Mouse (Mus musculus) kidney, embryonic 15.5 days (tissue): ENCODE results near the gene Myh14. TPM values are rescaled to one million over a fixed set of nuclear protein-coding genes. Genes with fewer than 3 reads are reported as not detected.

Experiments
- ATAC-seq: fragments of 200-750 bp; cut with Nextera tagmentation; replicated peaks from 2 replicates; pipeline ENCODE4 v1.8.0; 2017; ENCODE audit warnings: moderate TSS enrichment; ENCODE audit not compliant: low FRiP score
- H3K27ac ChIP-seq: fragments of 300-500 bp; sonication (generic); 2 replicates; pipeline ENCODE4 v1.5.1; 2015; ENCODE audit warnings: mild to moderate bottlenecking, inconsistent platforms
- H3K27me3 ChIP-seq: fragments of 300-500 bp; sonication (generic); 2 replicates; pipeline ENCODE4 v1.6.1; 2015; ENCODE audit warnings: inconsistent platforms
- H3K36me3 ChIP-seq: fragments of 300-500 bp; sonication (generic); 2 replicates; pipeline ENCODE4 v1.6.1; 2015; ENCODE audit warnings: inconsistent platforms
- H3K4me1 ChIP-seq: fragments of 300-500 bp; sonication (generic); 2 replicates; pipeline ENCODE4 v1.6.1; 2015; ENCODE audit warnings: inconsistent platforms
- H3K4me2 ChIP-seq: fragments of 300-500 bp; sonication (generic); 2 replicates; pipeline ENCODE4 v1.6.1; 2015; ENCODE audit warnings: moderate library complexity, mild to moderate bottlenecking, inconsistent platforms
- H3K4me3 ChIP-seq: fragments of 300-500 bp; sonication (generic); replicated peaks from 2 replicates; pipeline ENCODE4 v1.5.1; 2015; ENCODE audit warnings: mild to moderate bottlenecking, inconsistent platforms
- H3K9ac ChIP-seq: fragments of 300-500 bp; sonication (generic); 2 replicates; pipeline ENCODE4 v1.6.1; 2015; ENCODE audit warnings: mild to moderate bottlenecking, inconsistent platforms
- H3K9me3 ChIP-seq: fragments of 300-500 bp; sonication (generic); replicated peaks from 2 replicates; pipeline ENCODE4 v1.6.1; 2016; ENCODE audit warnings: inconsistent platforms
- WGBS: fragments of 180-500 bp; shearing (Covaris S2); methylation state at CpG from one replicate; pipeline ENCODE4 v1.1.7; 2015; ENCODE audit warnings: mixed read lengths; 5-methylcytosine and 5-hydroxymethylcytosine counted together
- polyA plus RNA-seq: library from polyadenylated mRNA; unstranded; fragments of >200 nt; fragmentation: Nextera tagmentation; extraction: Ambion mirVana; gene quantifications from 2 replicates; pipeline ENCODE4 v1.2.1, GENCODE M21; 2015

Myh14 gene
- polyA plus RNA-seq, 1 experiment from 2014 or later, result 2.7 TPM

- no peak overlapping the region for H3K4me3 ChIP-seq
- ATAC-seq, result no peak
Measured at GRCm38 (mm10) chr7:44626966-44627365, 43.7 kb downstream of the Myh14 start.

GRCm38 (mm10) chr7:44626068-44626385 is 44.6 kb downstream of the Myh14 start:
- H3K4me1 ChIP-seq, result no peaks in the 10 kb centered on the region; the same call in 1 of the 2 replicates
- H3K4me2 ChIP-seq, result no peak overlapping the region
- 61% methylated on average over 1 of the region's 1 CpGs for WGBS
- ATAC-seq, result no peak
- H3K9me3 ChIP-seq, result no peaks in the 10 kb centered on the region; the same call in 1 of the 2 replicates
- H3K9ac ChIP-seq, result no peak overlapping the region
- H3K36me3 ChIP-seq, result no peaks in the 10 kb centered on the region
- H3K27ac ChIP-seq, result no peak overlapping the region
- no peak overlapping the region for H3K4me3 ChIP-seq
- H3K27me3 ChIP-seq, result no peaks in the 10 kb centered on the region

More at GRCm38 (mm10) chr7:44626966-44627365, 43.7 kb downstream of the Myh14 start:
- 82% methylated on average over 13 of the region's 13 CpGs for WGBS
- no peaks in the 10 kb centered on the region for H3K36me3 ChIP-seq
- H3K9ac ChIP-seq, result no peak overlapping the region
- no peak overlapping the region for H3K4me2 ChIP-seq
- no peaks in the 10 kb centered on the region for H3K27me3 ChIP-seq
- H3K27ac ChIP-seq, result no peak overlapping the region
- H3K9me3 ChIP-seq, result no peaks in the 10 kb centered on the region; the same call in 1 of the 2 replicates
- no peaks in the 10 kb centered on the region; the same call in 1 of the 2 replicates for H3K4me1 ChIP-seq

- H3K27me3 ChIP-seq, result no peaks in the 10 kb centered on the region
- H3K9ac ChIP-seq, result no peak overlapping the region
- no peaks in the 10 kb centered on the region for H3K36me3 ChIP-seq
- 88% methylated on average over 13 of the region's 13 CpGs for WGBS
- no peaks in the 10 kb centered on the region; the same call in 1 of the 2 replicates for H3K4me1 ChIP-seq
- no peak overlapping the region for H3K27ac ChIP-seq
- H3K4me3 ChIP-seq, result no peak overlapping the region
- ATAC-seq, result no peak
- no peaks in the 10 kb centered on the region; the same call in 1 of the 2 replicates for H3K9me3 ChIP-seq
- H3K4me2 ChIP-seq, result no peak overlapping the region
Measured at GRCm38 (mm10) chr7:44625241-44626067, 45.2 kb downstream of the Myh14 start.

GRCm38 (mm10) chr7:44624828-44625227 is 45.8 kb downstream of the Myh14 start:
- Histone ChIP-seq H3K9ac (no peak overlapping the region), H3K4me3 (no peak overlapping the region), H3K4me2 (no peak overlapping the region), H3K36me3 (no peaks in the 10 kb centered on the region), H3K4me1 (no peaks in the 10 kb centered on the region; the same call in 1 of the 2 replicates), H3K27ac (no peak overlapping the region), H3K27me3 (no peaks in the 10 kb centered on the region), H3K9me3 (no peaks in the 10 kb centered on the region; the same call in 1 of the 2 replicates)
- WGBS, result 72% methylated on average over 14 of the region's 14 CpGs
- ATAC-seq, result no peak

- H3K27ac ChIP-seq, result no peak overlapping the region
- no peaks in the 10 kb centered on the region; the same call in 1 of the 2 replicates for H3K9me3 ChIP-seq
- H3K4me3 ChIP-seq, result no peak overlapping the region
- no peak overlapping the region for H3K9ac ChIP-seq
- no peaks in the 10 kb centered on the region for H3K27me3 ChIP-seq
- WGBS, result 70% methylated on average over 3 of the region's 3 CpGs
- no peaks in the 10 kb centered on the region; the same call in 1 of the 2 replicates for H3K4me1 ChIP-seq
- ATAC-seq, result no peak
- H3K4me2 ChIP-seq, result no peak overlapping the region
- no peaks in the 10 kb centered on the region for H3K36me3 ChIP-seq
Measured at GRCm38 (mm10) chr7:44624543-44624826, 46.2 kb downstream of the Myh14 start.

- H3K27me3 ChIP-seq, result no peaks in the 10 kb centered on the region
- no peak for ATAC-seq
- 42% methylated on average over 18 of the region's 18 CpGs for WGBS
- H3K4me3 ChIP-seq, result no peak overlapping the region
- no peaks in the 10 kb centered on the region; the same call in 1 of the 2 replicates for H3K4me1 ChIP-seq
- H3K27ac ChIP-seq, result no peak overlapping the region
- H3K4me2 ChIP-seq, result no peak overlapping the region
- H3K9ac ChIP-seq, result no peak overlapping the region
- H3K9me3 ChIP-seq, result no peaks in the 10 kb centered on the region; the same call in 1 of the 2 replicates
- H3K36me3 ChIP-seq, result no peaks in the 10 kb centered on the region
Measured at GRCm38 (mm10) chr7:44623714-44624542, 46.7 kb downstream of the Myh14 start.

GRCm38 (mm10) chr7:44617059-44617458 is 53.6 kb downstream of the Myh14 start:
- H3K4me2 ChIP-seq, result no peak overlapping the region
- 70% methylated on average over 3 of the region's 3 CpGs for WGBS
- no peak overlapping the region for H3K9ac ChIP-seq
- H3K4me1 ChIP-seq, result peaks cover 5% of the 10 kb centered on the region; the same call in 1 of the 2 replicates
- no peak overlapping the region for H3K27ac ChIP-seq
- H3K4me3 ChIP-seq, result no peak overlapping the region
- H3K36me3 ChIP-seq, result no peaks in the 10 kb centered on the region
- H3K27me3 ChIP-seq, result peaks cover 38% of the 10 kb centered on the region
- no peaks in the 10 kb centered on the region for H3K9me3 ChIP-seq
- no peak for ATAC-seq

GRCm38 (mm10) chr7:44615987-44616386 is 54.7 kb downstream of the Myh14 start:
- H3K4me2 ChIP-seq, result no peak overlapping the region
- no peaks in the 10 kb centered on the region for H3K9me3 ChIP-seq
- no peak overlapping the region for H3K4me3 ChIP-seq
- WGBS, result 78% methylated on average over 14 of the region's 14 CpGs
- H3K36me3 ChIP-seq, result no peaks in the 10 kb centered on the region
- H3K27me3 ChIP-seq, result peaks cover 41% of the 10 kb centered on the region
- H3K9ac ChIP-seq, result no peak overlapping the region
- H3K4me1 ChIP-seq, result peaks cover 5% of the 10 kb centered on the region; the same call in 1 of the 2 replicates
- ATAC-seq, result no peak
- no peak overlapping the region for H3K27ac ChIP-seq

- no peaks in the 10 kb centered on the region for H3K9me3 ChIP-seq
- 10% methylated on average over 10 of the region's 10 CpGs for WGBS
- no peak for ATAC-seq
Measured at GRCm38 (mm10) chr7:44615309-44615708, 55.3 kb downstream of the Myh14 start.

GRCm38 (mm10) chr7:44614041-44614688 is 56.5 kb downstream of the Myh14 start:
- peak overlapping the region; percentile 26; the same call in 1 of the 2 replicates for H3K4me2 ChIP-seq
- H3K27ac ChIP-seq, result no peak overlapping the region
- H3K36me3 ChIP-seq, result no peaks in the 10 kb centered on the region
- no peak overlapping the region for H3K4me3 ChIP-seq
- no peak overlapping the region for H3K9ac ChIP-seq
- H3K4me1 ChIP-seq, result peaks cover 5% of the 10 kb centered on the region; the same call in 1 of the 2 replicates
- no peak for ATAC-seq
- H3K27me3 ChIP-seq, result peaks cover 41% of the 10 kb centered on the region
- WGBS, result 5% methylated on average over 20 of the region's 20 CpGs
- H3K9me3 ChIP-seq, result no peaks in the 10 kb centered on the region

More at GRCm38 (mm10) chr7:44615309-44615708, 55.3 kb downstream of the Myh14 start:
- Histone ChIP-seq H3K9ac (no peak overlapping the region), H3K4me3 (no peak overlapping the region), H3K4me1 (peaks cover 5% of the 10 kb centered on the region; the same call in 1 of the 2 replicates), H3K36me3 (no peaks in the 10 kb centered on the region), H3K4me2 (no peak overlapping the region), H3K27ac (no peak overlapping the region), H3K27me3 (peaks cover 41% of the 10 kb centered on the region)

GRCm38 (mm10) chr7:44612192-44612591 is 58.5 kb downstream of the Myh14 start:
- Histone ChIP-seq H3K9me3 (no peaks in the 10 kb centered on the region), H3K27me3 (peaks cover 57% of the 10 kb centered on the region), H3K36me3 (no peaks in the 10 kb centered on the region), H3K9ac (no peak overlapping the region), H3K27ac (no peak overlapping the region), H3K4me3 (no peak overlapping the region), H3K4me2 (no peak overlapping the region), H3K4me1 (peaks cover 5% of the 10 kb centered on the region; the same call in 1 of the 2 replicates)
- WGBS, result 75% methylated on average over 7 of the region's 7 CpGs
- no peak for ATAC-seq
